Mouse (Mus musculus) small intestine, adult 10 weeks (tissue): Measurements from ENCODE around the gene Clec2i. TPM values are rescaled to one million over a fixed set of nuclear protein-coding genes. Genes with fewer than 3 reads are reported as not detected.

Experiments used
- polyA plus RNA-seq: library from polyadenylated mRNA; stranded (reverse); fragments of 350-450 nt; fragmentation: Illumina TruSeq; extraction: RNeasy Lipid Tissue Mini Kit (QIAGEN cat#74804); gene quantifications from one replicate; pipeline ENCODE4 v1.2.3, GENCODE M21; 2014; ENCODE audit warnings: low replicate concordance

The Clec2i gene
- 6.5 TPM for polyA plus RNA-seq

DNA sequence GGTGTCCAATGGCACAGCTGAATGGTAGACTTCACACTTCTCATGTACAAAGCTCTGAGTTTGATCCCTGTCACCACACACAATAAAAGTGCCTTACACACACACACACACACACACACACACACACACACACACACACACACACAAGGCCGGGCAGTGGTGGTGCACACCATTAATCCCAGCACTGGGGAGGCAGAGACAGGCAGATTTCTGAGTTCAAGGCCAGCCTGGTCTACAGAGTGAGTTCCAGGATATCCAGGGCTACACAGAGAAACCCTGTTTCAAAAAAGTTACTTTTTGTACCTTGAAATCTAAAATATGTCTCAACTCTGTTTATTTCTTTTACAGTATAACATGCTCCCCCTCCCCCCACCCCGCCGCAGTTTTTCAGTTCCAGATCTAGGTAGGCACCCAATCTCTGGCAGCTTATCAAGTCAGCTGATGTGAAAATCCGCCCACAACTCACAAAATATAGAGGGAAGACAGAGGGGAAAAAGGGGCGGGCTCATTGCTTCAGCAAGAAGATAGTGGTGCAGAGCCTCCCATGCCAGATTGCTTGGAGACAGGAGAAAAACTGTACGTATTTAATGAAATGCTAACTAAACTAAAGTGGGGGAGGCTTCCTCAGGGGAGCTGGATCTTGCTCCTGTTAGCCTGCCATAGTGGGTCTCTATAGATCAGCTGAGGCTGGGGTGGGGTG lies at the start of gene Clec2i:
TSS of gene Clec2i (plus strand) at position 498 of the 700 bp plus-strand sequence.

DNA sequence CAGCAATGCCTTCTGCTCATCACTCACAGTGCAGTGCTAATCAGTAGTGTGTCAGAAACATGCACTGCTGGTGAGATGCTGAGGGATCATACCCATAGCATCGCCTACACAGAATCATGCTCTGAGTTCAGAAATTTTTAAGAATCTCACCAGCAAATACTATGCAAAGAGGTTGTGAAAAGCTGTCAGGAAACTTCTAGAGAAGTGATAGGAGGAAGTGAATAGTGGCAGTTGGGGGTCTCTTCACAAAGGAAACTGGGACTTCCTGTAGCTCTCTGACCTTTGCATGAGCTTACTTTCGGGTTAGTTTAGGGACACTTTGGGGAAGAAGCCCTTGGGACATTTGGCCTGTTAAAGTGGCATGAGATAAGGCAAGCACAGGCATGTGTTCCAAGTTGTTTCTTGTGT lies 3.6 kb downstream of the Clec2i start, which contains the start of gene BC035044:
TSS of gene BC035044 (minus strand) at position 179 of the 408 bp plus-strand sequence.

DNA sequence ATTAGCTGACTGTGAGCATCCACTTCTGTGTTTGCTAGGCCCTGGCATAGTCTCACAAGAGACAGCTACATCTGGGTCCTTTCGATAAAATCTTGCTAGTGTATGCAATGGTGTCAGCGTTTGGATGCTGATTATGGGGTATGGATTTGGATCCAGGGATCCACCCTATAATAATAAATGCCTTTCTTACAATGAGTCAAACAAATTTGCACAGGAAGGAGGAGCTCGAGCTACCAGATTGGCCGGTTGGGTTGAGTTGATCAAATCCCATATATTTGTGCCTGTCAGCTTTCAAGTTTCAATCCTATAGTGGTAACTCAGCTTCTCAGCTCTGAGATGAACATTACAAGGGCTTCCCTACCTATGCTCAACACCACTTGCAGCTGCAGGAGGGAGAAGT lies 46.7 kb downstream of the Clec2i start, which contains the start of gene Clec2g:
TSS of gene Clec2g (plus strand) at position 301 of the 400 bp plus-strand sequence.

Other genes with a start within 250 kb of the Clec2i start
- 1,625 TPM for gene Clec2h, start 225.2 kb upstream of the Clec2i start, polyA plus RNA-seq
- 1.4 TPM for gene Klrb1, start 164.5 kb upstream of the Clec2i start, polyA plus RNA-seq
- 1.5 TPM for gene Klrb1c, start 98.4 kb upstream of the Clec2i start, polyA plus RNA-seq
- gene Gm44511, start 61.3 kb upstream of the Clec2i start, polyA plus RNA-seq: 3.6 TPM
- gene Klrb1b, start 61.3 kb upstream of the Clec2i start, polyA plus RNA-seq: 4.0 TPM
- gene BC035044, start 3.5 kb downstream of the Clec2i start, polyA plus RNA-seq: 3.2 TPM
- gene Clec2g, start 46.8 kb downstream of the Clec2i start, polyA plus RNA-seq: 0.30 TPM
- 0.89 TPM for gene Klrb1f, start 158.3 kb downstream of the Clec2i start, polyA plus RNA-seq
- gene Clec2e, start 213.3 kb downstream of the Clec2i start, polyA plus RNA-seq: 1,076 TPM